Mouse (Mus musculus) c-Kit-positive CD71-positive TER-119-negative erythroid progenitor cells, embryonic 14.5 days (primary cell): ENCODE results near the gene Olfr643.

Experiments
- DNase-seq: peaks from one replicate; pipeline ENCODE4 v3.0.0-alpha.2; 2013; ENCODE audit warnings: low read depth

Gene Olfr643

GRCm38 (mm10) chr7:104137305-104137704 lies at the start of gene Olfr643:
Olfr643 (minus strand) TSS chr7:104137405.
- no peak for DNase-seq

GRCm38 (mm10) chr7:104183292-104183691 lies 46.1 kb upstream of the Olfr643 start, which contains the start of gene Olfr648:
Olfr648 (minus strand) TSS chr7:104183392.
- DNase-seq, result no peak

GRCm38 (mm10) chr7:104179074-104179473 lies 41.9 kb upstream of the Olfr643 start:
- no peak for DNase-seq

GRCm38 (mm10) chr7:104178422-104179054 lies 41.3 kb upstream of the Olfr643 start:
- DNase-seq, result no peak

GRCm38 (mm10) chr7:104175085-104175484 lies 37.9 kb upstream of the Olfr643 start:
- DNase-seq, result no peak

- no peak for DNase-seq
These were observed 32.5 kb upstream of the Olfr643 start for GRCm38 (mm10) chr7:104169634-104170204.

GRCm38 (mm10) chr7:104167105-104167504 lies 29.9 kb upstream of the Olfr643 start:
- no peak for DNase-seq

GRCm38 (mm10) chr7:104150456-104150855 lies 13.3 kb upstream of the Olfr643 start, which contains the start of gene Ubqlnl:
Ubqlnl (minus strand) TSS chr7:104150556.
- no peak for DNase-seq

GRCm38 (mm10) chr7:104143179-104143578 lies 6.0 kb upstream of the Olfr643 start, which contains the start of gene Ubqln3:
Ubqln3 (minus strand) TSS chr7:104143279.
- no peak for DNase-seq

- no peak for DNase-seq
These were observed 7.5 kb downstream of the Olfr643 start, which contains the start of gene Ubqln5 for GRCm38 (mm10) chr7:104129726-104130125. Ubqln5 (minus strand) TSS chr7:104129826.

- no peak for DNase-seq
These were observed 32.5 kb downstream of the Olfr643 start, which contains the start of gene Olfr646 for GRCm38 (mm10) chr7:104104757-104104972. Olfr646 (plus strand) TSS chr7:104104873.

- DNase-seq, result no peak
These were observed 33.1 kb downstream of the Olfr643 start for GRCm38 (mm10) chr7:104103913-104104756.

- DNase-seq, result no peak
These were observed 51.8 kb downstream of the Olfr643 start, which contains the start of gene Olfr645 for GRCm38 (mm10) chr7:104085365-104085764. Olfr645 (minus strand) TSS chr7:104085465.

- DNase-seq, result no peak
These were observed 65.4 kb downstream of the Olfr643 start, which contains the start of gene Olfr644 for GRCm38 (mm10) chr7:104071769-104072168. Olfr644 (minus strand) TSS chr7:104071869.

- DNase-seq, result no peak
These were observed 75.9 kb downstream of the Olfr643 start, which contains the start of gene 4930516K23Rik for GRCm38 (mm10) chr7:104061345-104061744. 4930516K23Rik (minus strand) TSS chr7:104061445.

GRCm38 (mm10) chr7:104059215-104059614 lies 78.0 kb downstream of the Olfr643 start:
- DNase-seq, result no peak

- DNase-seq, result no peak
These were observed 84.6 kb downstream of the Olfr643 start, which contains the start of gene Olfr642 for GRCm38 (mm10) chr7:104052566-104052965. Olfr642 (minus strand) TSS chr7:104052666.

GRCm38 (mm10) chr7:104050745-104051144 lies 86.5 kb downstream of the Olfr643 start:
- DNase-seq, result no peak

- no peak for DNase-seq
These were observed 102.1 kb downstream of the Olfr643 start, which contains the start of gene Olfr641 for GRCm38 (mm10) chr7:104035145-104035544. Olfr641 (plus strand) TSS chr7:104035445.

GRCm38 (mm10) chr7:104026978-104027377 lies 110.2 kb downstream of the Olfr643 start:
- DNase-seq, result no peak

GRCm38 (mm10) chr7:104025473-104025872 lies 111.7 kb downstream of the Olfr643 start, which contains the start of gene Olfr640:
Olfr640 (minus strand) TSS chr7:104025573.
- no peak for DNase-seq

- DNase-seq, result no peak
These were observed 115.6 kb downstream of the Olfr643 start for GRCm38 (mm10) chr7:104021651-104022050.
